Mouse (Mus musculus) adrenal gland, postnatal 36 days (tissue): ENCODE measurements at regions not wholly inside any gene's neighbourhood (a gene's known extent, or its start where the extent isn't known, plus 50 kb on each side); places are given as distances from the start of the nearest gene placed in this dataset.

Source experiments
- DNase-seq, 2 experiments: peaks; one replicate each; pipeline ENCODE4 v3.0.0; 2021; ENCODE audit warnings: mixed read lengths in 1 of 2

- DNase-seq: no peak
These were observed 110.9 kb downstream of the Cenpc1 start for GRCm38 (mm10) chr5:85954526-85954925.

- peak; percentile 3 to 20 for DNase-seq
These were observed 128.6 kb downstream of the Cenpc1 start for GRCm38 (mm10) chr5:85936667-85937314.

GRCm38 (mm10) chr5:85918288-85918687 is 147.1 kb downstream of the Cenpc1 start:
- no peak for DNase-seq

GRCm38 (mm10) chr5:85915000-85915399 is 150.4 kb downstream of the Cenpc1 start:
- no peak for DNase-seq

GRCm38 (mm10) chr5:85896452-85896851 is 168.9 kb downstream of the Cenpc1 start:
- no peak for DNase-seq

GRCm38 (mm10) chr5:85895814-85896213 is 169.6 kb downstream of the Cenpc1 start:
- DNase-seq: no peak

GRCm38 (mm10) chr5:85870311-85870710 is 195.1 kb downstream of the Cenpc1 start:
- DNase-seq: no peak

- no peak for DNase-seq
These were observed 232.8 kb downstream of the Cenpc1 start for GRCm38 (mm10) chr5:85832556-85832955.

GRCm38 (mm10) chr5:85795531-85796197 is 269.7 kb downstream of the Cenpc1 start:
- DNase-seq: no peak

- DNase-seq: no peak
These were observed 272.2 kb downstream of the Cenpc1 start for GRCm38 (mm10) chr5:85793148-85793547.

- no peak for DNase-seq
These were observed 284.5 kb downstream of the Cenpc1 start for GRCm38 (mm10) chr5:85780730-85781454.

- DNase-seq: no peak
These were observed 285.4 kb downstream of the Cenpc1 start for GRCm38 (mm10) chr5:85780017-85780416.

GRCm38 (mm10) chr5:85779205-85779604 is 286.2 kb downstream of the Cenpc1 start:
- DNase-seq: no peak

GRCm38 (mm10) chr5:85772660-85773059 is 292.7 kb downstream of the Cenpc1 start:
- DNase-seq: no peak

- no peak for DNase-seq
These were observed 293.3 kb downstream of the Cenpc1 start for GRCm38 (mm10) chr5:85772086-85772485.

- DNase-seq: no peak
These were observed 298.2 kb downstream of the Cenpc1 start for GRCm38 (mm10) chr5:85767157-85767556.

- DNase-seq: no peak
These were observed 308.7 kb downstream of the Cenpc1 start for GRCm38 (mm10) chr5:85756716-85757115.

GRCm38 (mm10) chr5:85754227-85754626 is 311.2 kb downstream of the Cenpc1 start:
- DNase-seq: no peak

- DNase-seq: no peak
These were observed 312.3 kb downstream of the Cenpc1 start for GRCm38 (mm10) chr5:85753109-85753508.

GRCm38 (mm10) chr5:85751649-85752048 is 313.7 kb downstream of the Cenpc1 start:
- DNase-seq: no peak

- DNase-seq: no peak
These were observed 314.5 kb downstream of the Cenpc1 start for GRCm38 (mm10) chr5:85750893-85751292.

GRCm38 (mm10) chr5:85729613-85730012 is 335.8 kb downstream of the Cenpc1 start:
- DNase-seq: no peak

GRCm38 (mm10) chr5:85707345-85707744 is 358.0 kb downstream of the Cenpc1 start:
- DNase-seq: no peak
